Mouse (Mus musculus) retina, postnatal 1 day (tissue): ENCODE data around the gene Vmn1r25.
"Not testable (repeated sequence)": the region's sequence is repeated elsewhere in the genome, so short reads cannot be mapped to it uniquely, and the experiment has no call there.

Source experiments
- DNase-seq: peaks from one replicate; pipeline ENCODE4 v3.0.0-alpha.2; 2012

The Vmn1r25 gene

DNA sequence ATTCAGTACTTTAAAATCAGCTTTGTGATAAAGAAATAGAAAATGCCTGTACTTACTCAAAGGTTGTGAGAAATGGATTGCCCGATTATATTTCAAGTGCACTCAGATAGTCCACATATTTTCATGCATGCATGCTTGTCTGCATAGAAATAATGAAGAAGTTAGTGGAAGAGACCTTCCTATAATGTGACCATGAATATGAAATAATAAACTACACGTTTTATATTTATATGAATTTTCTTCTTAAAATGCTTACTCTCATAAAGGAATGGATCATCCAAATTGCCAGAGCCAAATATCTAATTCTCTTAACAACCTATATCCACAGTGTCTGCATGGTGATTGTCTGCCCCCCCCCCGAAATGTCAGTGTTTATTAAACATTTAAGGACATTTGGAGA is at the start of gene Vmn1r25:
TSS of gene Vmn1r25 (minus strand) at position 101 of the 400 bp plus-strand sequence.
- DNase-seq = no peak

DNA sequence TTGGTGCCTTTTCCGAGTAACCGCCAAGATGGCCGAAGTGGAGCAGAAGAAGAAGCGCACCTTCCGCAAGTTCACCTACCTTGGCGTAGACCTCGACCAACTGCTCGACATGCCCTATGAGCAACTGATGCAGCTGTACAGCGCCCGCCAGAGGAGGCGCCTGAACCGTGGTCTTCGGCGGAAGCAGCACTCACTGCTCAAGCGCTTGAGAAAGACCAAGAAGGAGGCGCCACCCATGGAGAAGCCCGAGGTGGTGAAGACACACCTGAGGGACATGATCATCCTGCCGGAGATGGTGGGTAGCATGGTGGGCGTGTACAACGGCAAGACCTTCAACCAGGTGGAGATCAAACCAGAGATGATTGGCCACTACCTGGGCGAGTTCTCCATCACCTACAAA is 36.9 kb upstream of the Vmn1r25 start:
- not testable (repeated sequence) for DNase-seq

DNA sequence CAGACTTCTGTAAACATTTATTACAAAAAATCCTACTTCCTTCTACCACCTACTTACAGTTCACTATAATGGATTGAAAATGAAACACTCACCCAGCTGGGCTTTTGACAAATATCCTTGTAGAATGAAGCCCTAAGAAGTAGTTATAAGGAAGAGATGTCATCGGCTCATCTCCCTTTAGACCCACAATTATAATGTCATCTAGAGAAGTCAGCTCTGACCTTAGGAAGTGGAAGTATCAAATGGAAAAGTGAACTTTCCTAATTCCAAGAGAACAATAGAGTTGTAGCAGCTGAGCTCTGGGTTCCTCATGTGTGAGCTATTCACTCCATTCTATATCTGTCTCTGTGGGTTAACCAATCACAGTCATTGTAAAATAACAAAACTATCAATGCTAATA is 34.4 kb upstream of the Vmn1r25 start, which contains the start of gene Vmn1r26:
TSS of gene Vmn1r26 (minus strand) at position 101 of the 400 bp plus-strand sequence.
- DNase-seq = no peak

DNA sequence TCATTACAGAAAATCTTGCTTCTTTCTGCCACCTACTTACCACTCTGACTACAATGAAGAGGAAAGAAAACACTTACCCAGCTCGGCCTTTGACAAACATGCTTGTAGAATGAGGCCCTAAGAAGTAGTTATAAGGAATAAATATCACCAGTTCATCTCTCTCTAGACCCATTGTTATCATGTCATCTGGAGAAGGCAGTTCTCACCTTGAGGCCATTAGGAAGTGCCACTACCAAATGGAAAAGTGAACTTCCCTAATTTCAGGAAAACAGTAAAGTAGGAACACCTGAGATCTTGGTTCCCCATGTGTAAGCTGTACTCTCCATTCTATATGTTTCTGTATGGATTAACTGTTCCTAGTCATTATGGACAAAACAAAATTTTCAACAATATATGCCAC is 19.2 kb downstream of the Vmn1r25 start, which contains the start of gene Vmn1r24:
TSS of gene Vmn1r24 (minus strand) at position 101 of the 400 bp plus-strand sequence.
- DNase-seq = not testable (repeated sequence)
